Mouse (Mus musculus) limb, embryonic 14.5 days (tissue): ENCODE data around the gene 6430571L13Rik. TPM values are rescaled to one million over a fixed set of nuclear protein-coding genes. Genes with fewer than 3 reads are reported as not detected.
"Not testable (repeated sequence)": the region's sequence is repeated elsewhere in the genome, so short reads cannot be mapped to it uniquely, and the experiment has no call there.

Experiments used
- ATAC-seq: fragments of 200-750 bp; cut with Nextera tagmentation; 2 replicates; pipeline ENCODE4 v1.8.0; 2017; ENCODE audit warnings: low read depth, moderate number of reproducible peaks, moderate TSS enrichment; ENCODE audit not compliant: low FRiP score
- DNase-seq: peaks from one replicate; pipeline ENCODE4 v3.0.0-alpha.2; 2015; ENCODE audit warnings: low spot score
- H3K27ac ChIP-seq: fragments of 300-500 bp; sonication (generic); replicated peaks from 2 replicates; pipeline ENCODE4 v1.5.1; 2014; ENCODE audit warnings: low read depth, mild to moderate bottlenecking, low read length, moderate library complexity, mixed read lengths
- H3K27me3 ChIP-seq: fragments of 300-500 bp; sonication (generic); 2 replicates; pipeline ENCODE4 v1.6.1; 2014; ENCODE audit warnings: low read length, mixed read lengths; ENCODE audit not compliant: control insufficient read depth, insufficient read depth
- H3K36me3 ChIP-seq: fragments of 300-500 bp; sonication (generic); 2 replicates; pipeline ENCODE4 v1.6.1; 2014; ENCODE audit warnings: mild to moderate bottlenecking, low read length, moderate library complexity, mixed read lengths; ENCODE audit not compliant: control insufficient read depth, insufficient read depth
- H3K4me1 ChIP-seq: fragments of 300-500 bp; sonication (generic); 2 replicates; pipeline ENCODE4 v1.6.1; 2014; ENCODE audit warnings: antibody characterized with exemption, low read length, mixed read lengths; ENCODE audit not compliant: control insufficient read depth, insufficient read depth
- H3K4me2 ChIP-seq: fragments of 300-500 bp; sonication (generic); replicated peaks from 2 replicates; pipeline ENCODE4 v1.6.1; 2014; ENCODE audit warnings: low read depth, mild to moderate bottlenecking, low read length, moderate library complexity; ENCODE audit not compliant: severe bottlenecking
- H3K4me3 ChIP-seq: fragments of 300-500 bp; sonication (generic); replicated peaks from 2 replicates; pipeline ENCODE4 v1.5.1; 2014; ENCODE audit warnings: low read length
- H3K9ac ChIP-seq: fragments of 300-500 bp; sonication (generic); 2 replicates; pipeline ENCODE4 v1.6.1; 2014; ENCODE audit warnings: mild to moderate bottlenecking, low read depth, low read length, moderate library complexity; ENCODE audit not compliant: severe bottlenecking
- H3K9me3 ChIP-seq: fragments of 300-500 bp; sonication (generic); 2 replicates; pipeline ENCODE4 v1.6.1; 2016; ENCODE audit warnings: low read length; ENCODE audit not compliant: control insufficient read depth
- POLR2A ChIP-seq: fragments of 200-500 bp; IDR thresholded peaks from 2 replicates; pipeline ENCODE4 v1.8.0; 2012; ENCODE audit warnings: inconsistent platforms, mild to moderate bottlenecking, moderate library complexity, borderline replicate concordance; ENCODE audit not compliant: insufficient read depth, insufficient read length; ENCODE audit errors: extremely low read depth
- WGBS: fragments of 180-500 bp; shearing (Covaris S2); extraction: QIAGEN DNeasy Blood & Tissue Kit; methylation state at CpG from one replicate; pipeline ENCODE4 v1.1.7; 2014; 5-methylcytosine and 5-hydroxymethylcytosine counted together
- polyA plus RNA-seq, 2 experiments: library from polyadenylated mRNA; depleted of rRNA in 1 of 2; stranded (reverse) in 1 of 2; unstranded in 1 of 2; fragments of >200 nt; fragmentation: Nextera tagmentation in 1 of 2; extraction: Ambion mirVana in 1 of 2; gene quantifications; 2 replicates each; pipeline versions ENCODE4 v1.2.1 to v1.2.3; 2012 to 2014

6430571L13Rik gene
- polyA plus RNA-seq, 2 experiments = 0.56 to 1.0 TPM

DNA sequence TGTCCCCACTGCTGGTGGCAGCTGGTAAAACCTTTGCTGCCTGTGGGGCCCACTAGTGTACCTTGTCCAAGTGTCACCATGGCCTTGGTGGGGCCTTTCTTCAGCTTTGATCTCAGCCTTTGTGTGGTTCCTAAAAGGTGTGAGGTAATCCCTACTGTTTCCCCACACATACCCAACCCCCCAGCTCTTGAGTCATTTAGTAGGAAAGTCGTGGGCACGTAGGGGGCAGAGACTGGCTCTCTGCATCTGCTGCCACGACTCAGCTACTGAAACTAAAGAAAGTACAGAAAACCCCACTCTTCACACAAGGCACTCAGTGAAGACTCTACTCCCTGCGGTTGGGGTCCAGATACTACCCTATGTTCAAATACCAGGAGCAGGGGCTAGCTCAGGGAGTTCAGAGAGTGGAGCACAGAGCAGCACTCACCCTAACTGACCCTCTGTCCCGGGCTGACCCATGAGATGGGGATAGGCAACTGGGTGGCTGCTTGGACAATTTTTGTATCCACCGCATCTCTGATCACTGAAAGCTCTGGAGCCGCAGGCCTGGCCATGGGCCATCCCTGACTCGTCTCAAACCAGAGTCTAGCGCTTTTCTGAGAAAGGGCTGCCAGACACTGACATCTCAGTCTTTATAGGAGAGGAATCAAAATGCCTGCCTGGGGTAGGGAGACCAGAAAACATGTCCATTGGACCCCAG, 37.1 kb upstream of the 6430571L13Rik start:
- Histone ChIP-seq H3K36me3 (peaks cover 22% of the 10 kb centered on the region), H3K27me3 (no peaks in the 10 kb centered on the region), H3K4me2 (no peak overlapping the region), H3K27ac (no peak overlapping the region), H3K4me1 (peaks cover 2% of the 10 kb centered on the region; the same call in 1 of the 2 replicates), H3K9me3 (no peaks in the 10 kb centered on the region), H3K4me3 (no peak overlapping the region), H3K9ac (no peak overlapping the region)
- ATAC-seq (no peak), DNase-seq (no peak)
- TF ChIP-seq POLR2A = no peak
- WGBS = 79% methylated on average over 9 of the region's 9 CpGs

DNA sequence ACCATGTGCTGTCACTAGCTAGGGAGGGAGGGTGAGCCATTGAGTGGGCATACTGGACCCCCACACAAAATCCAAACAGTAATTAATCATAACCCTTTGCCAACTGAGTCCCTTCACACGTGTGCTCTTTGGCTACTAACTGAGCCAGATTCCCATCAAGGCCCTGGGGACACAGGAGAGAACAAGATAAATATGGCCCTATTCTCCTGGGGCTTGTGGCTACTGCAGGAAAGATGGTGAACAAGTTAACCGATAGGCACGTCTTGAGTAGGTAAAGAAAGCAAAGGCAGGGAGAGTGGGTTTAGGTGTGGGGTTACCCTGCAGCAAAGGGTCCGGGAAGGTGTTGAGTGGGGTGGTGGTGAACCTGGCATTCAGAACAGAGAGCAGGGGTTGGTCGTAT, 36.5 kb upstream of the 6430571L13Rik start:
- ATAC-seq (no peak), DNase-seq (no peak)
- Histone ChIP-seq H3K27me3 (no peaks in the 10 kb centered on the region), H3K9me3 (no peaks in the 10 kb centered on the region), H3K4me1 (no peaks in the 10 kb centered on the region), H3K36me3 (peaks cover 22% of the 10 kb centered on the region), H3K9ac (no peak overlapping the region), H3K4me3 (no peak overlapping the region), H3K4me2 (no peak overlapping the region), H3K27ac (no peak overlapping the region)
- no peak for TF ChIP-seq POLR2A
- 78% methylated on average over 5 of the region's 5 CpGs for WGBS

- no peak for ATAC-seq
- TF ChIP-seq POLR2A = no peak
Measured at GRCm38 (mm10) chr9:107304383-107304782, 36.0 kb upstream of the 6430571L13Rik start.

GRCm38 (mm10) chr9:107305012-107305411, 35.4 kb upstream of the 6430571L13Rik start:
- DNase-seq = no peak
- Histone ChIP-seq H3K9ac (no peak overlapping the region), H3K36me3 (peaks cover 22% of the 10 kb centered on the region), H3K4me3 (no peak overlapping the region), H3K27me3 (no peaks in the 10 kb centered on the region), H3K27ac (no peak overlapping the region), H3K4me2 (no peak overlapping the region), H3K4me1 (no peaks in the 10 kb centered on the region), H3K9me3 (no peaks in the 10 kb centered on the region)
- no peak for ATAC-seq
- TF ChIP-seq POLR2A = no peak
- 87% methylated on average over 4 of the region's 4 CpGs for WGBS

More at GRCm38 (mm10) chr9:107304383-107304782, 36.0 kb upstream of the 6430571L13Rik start:
- H3K27me3 ChIP-seq = no peaks in the 10 kb centered on the region
- DNase-seq = no peak
- H3K4me2 ChIP-seq = no peak overlapping the region
- 91% methylated on average over 3 of the region's 3 CpGs for WGBS
- no peaks in the 10 kb centered on the region for H3K4me1 ChIP-seq
- no peak overlapping the region for H3K9ac ChIP-seq
- H3K4me3 ChIP-seq = no peak overlapping the region
- no peaks in the 10 kb centered on the region for H3K9me3 ChIP-seq
- H3K36me3 ChIP-seq = peaks cover 22% of the 10 kb centered on the region
- no peak overlapping the region for H3K27ac ChIP-seq

GRCm38 (mm10) chr9:107305601-107306542, 34.5 kb upstream of the 6430571L13Rik start:
- TF ChIP-seq POLR2A = no peak
- WGBS = 53% methylated on average over 13 of the region's 13 CpGs
- no peaks in the 10 kb centered on the region for H3K4me1 ChIP-seq
- no peaks in the 10 kb centered on the region for H3K27me3 ChIP-seq
- H3K9me3 ChIP-seq = no peaks in the 10 kb centered on the region
- no peak overlapping the region for H3K4me2 ChIP-seq
- no peak overlapping the region for H3K4me3 ChIP-seq
- ATAC-seq = no peak
- no peak overlapping the region for H3K27ac ChIP-seq
- no peak for DNase-seq
- H3K36me3 ChIP-seq = peaks cover 14% of the 10 kb centered on the region
- no peak overlapping the region for H3K9ac ChIP-seq

GRCm38 (mm10) chr9:107306673-107307072, 33.7 kb upstream of the 6430571L13Rik start:
- H3K9ac ChIP-seq, DNase-seq, H3K36me3 ChIP-seq, H3K27me3 ChIP-seq, H3K4me1 ChIP-seq, H3K27ac ChIP-seq, ATAC-seq, H3K4me3 ChIP-seq, H3K9me3 ChIP-seq, H3K4me2 ChIP-seq: not testable (repeated sequence)
- 89% methylated on average over 1 of the region's 1 CpGs for WGBS
